Mouse (Mus musculus) liver, adult 2 months (tissue): ENCODE results near the gene Alx3.

Source experiments
- CTCF ChIP-seq: fragments of 200-500 bp; IDR thresholded peaks from 2 replicates; pipeline ENCODE4 v1.5.1; 2011; ENCODE audit warnings: low read depth, low read length, control low read depth
- POLR2A ChIP-seq: fragments of 200-500 bp; IDR thresholded peaks from 2 replicates; pipeline ENCODE4 v1.6.1; 2011; ENCODE audit warnings: low read length, control low read depth; ENCODE audit not compliant: insufficient read depth; ENCODE audit errors: extremely low read depth

GRCm38 (mm10) chr3:107582130-107582874, 12.5 kb upstream of the Alx3 start:
- no peak for TF ChIP-seq CTCF
- TF ChIP-seq POLR2A, result no peak
